Mouse (Mus musculus) liver, embryonic 11.5 days (tissue): Measurements from ENCODE around the gene Smad5. TPM values are rescaled to one million over a fixed set of nuclear protein-coding genes. Genes with fewer than 3 reads are reported as not detected.

Source experiments
- ATAC-seq: fragments of 200-750 bp; cut with Nextera tagmentation; replicated peaks from 2 replicates; pipeline ENCODE4 v1.8.0; 2017; ENCODE audit warnings: moderate number of reproducible peaks, mild to moderate bottlenecking, moderate TSS enrichment, moderate library complexity; ENCODE audit not compliant: low FRiP score
- DNase-seq: peaks from one replicate; pipeline ENCODE4 v3.0.0-alpha.2; 2017; ENCODE audit warnings: low spot score
- H3K27ac ChIP-seq: fragments of 300-500 bp; sonication (generic); 2 replicates; pipeline ENCODE4 v1.5.1; 2014; ENCODE audit warnings: mild to moderate bottlenecking, low read depth, low read length, control low read depth
- H3K27me3 ChIP-seq: fragments of 300-500 bp; sonication (generic); replicated peaks from 2 replicates; pipeline ENCODE4 v1.6.1; 2014; ENCODE audit warnings: low read length, mixed read lengths; ENCODE audit not compliant: control insufficient read depth, insufficient read depth
- H3K36me3 ChIP-seq: fragments of 300-500 bp; sonication (generic); 2 replicates; pipeline ENCODE4 v1.6.1; 2014; ENCODE audit warnings: mild to moderate bottlenecking, low read length, moderate library complexity, mixed read lengths; ENCODE audit not compliant: control insufficient read depth, insufficient read depth
- H3K4me1 ChIP-seq: fragments of 300-500 bp; sonication (generic); replicated peaks from 2 replicates; pipeline ENCODE4 v1.6.1; 2014; ENCODE audit warnings: low read length, mixed read lengths; ENCODE audit not compliant: control insufficient read depth, insufficient read depth
- H3K4me2 ChIP-seq: fragments of 300-500 bp; sonication (generic); 2 replicates; pipeline ENCODE4 v1.6.1; 2014; ENCODE audit warnings: mild to moderate bottlenecking, control low read depth, moderate library complexity
- H3K4me3 ChIP-seq: fragments of 300-500 bp; sonication (generic); 2 replicates; pipeline ENCODE4 v1.5.1; 2014; ENCODE audit warnings: low read depth, low read length, control low read depth
- H3K9ac ChIP-seq: fragments of 300-500 bp; sonication (generic); 2 replicates; pipeline ENCODE4 v1.6.1; 2014; ENCODE audit warnings: low read depth, low read length, control low read depth
- H3K9me3 ChIP-seq: fragments of 300-500 bp; sonication (generic); 2 replicates; pipeline ENCODE4 v1.6.1; 2016; ENCODE audit warnings: low read length, inconsistent platforms, mixed read lengths; ENCODE audit not compliant: control insufficient read depth
- WGBS: fragments of 180-500 bp; shearing (Covaris S2); extraction: QIAGEN DNeasy Blood & Tissue Kit; methylation state at CpG from one replicate; pipeline ENCODE4 v1.1.7; 2014; 5-methylcytosine and 5-hydroxymethylcytosine counted together
- polyA plus RNA-seq: library from polyadenylated mRNA; unstranded; fragments of >200 nt; fragmentation: Nextera tagmentation; extraction: Ambion mirVana; gene quantifications from 2 replicates; pipeline ENCODE4 v1.2.1, GENCODE M21; 2014

Smad5 gene
- 16.8 and 18.5 TPM in 2 replicates for polyA plus RNA-seq

DNA sequence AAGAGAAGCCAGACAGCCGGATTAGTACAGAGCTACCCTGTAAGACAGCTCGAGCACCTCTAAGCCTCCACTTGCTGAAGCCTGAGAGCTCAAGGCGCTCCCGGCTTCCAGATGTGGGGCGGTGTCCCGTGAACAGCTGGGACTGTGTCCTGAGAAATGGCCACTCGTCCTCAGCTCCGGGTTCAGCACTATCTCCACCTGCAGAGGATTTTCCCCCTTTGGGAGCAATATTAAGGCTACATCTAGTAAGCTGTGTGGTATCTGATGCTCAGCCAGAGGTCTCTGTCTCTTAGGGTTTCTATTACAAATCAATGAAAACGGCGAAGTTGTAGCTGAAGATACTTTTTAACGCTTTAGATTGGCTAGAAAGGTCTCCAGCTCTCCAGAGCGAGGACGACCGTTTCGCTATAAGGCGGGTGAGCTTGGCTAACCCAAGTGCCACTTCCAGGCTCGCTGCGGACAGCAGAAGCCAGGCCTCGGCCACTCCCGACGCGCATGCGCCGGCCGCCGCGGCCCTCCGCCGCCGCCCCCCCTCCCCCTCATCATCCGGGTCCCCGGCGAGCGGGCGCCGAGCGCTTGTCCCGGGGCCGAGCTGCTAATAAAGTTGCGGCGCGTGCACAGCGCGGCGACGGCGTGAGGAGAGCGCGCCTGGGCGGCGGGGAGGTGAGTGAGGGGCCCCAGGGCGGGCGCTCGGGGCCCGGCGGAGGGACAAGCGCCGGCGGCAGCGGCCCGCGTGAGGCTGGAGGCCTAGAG is at the start of gene Smad5:
Gene Smad5 (plus strand): TSS at position 542 of the 753 bp plus-strand sequence.
- Histone ChIP-seq H3K9ac (peak within 1 kb of the TSS; percentile 94), H3K4me2 (peak within 1 kb of the TSS; percentile 82), H3K4me1 (peaks cover 17% of the 10 kb centered on the region), H3K9me3 (no peaks in the 10 kb centered on the region), H3K4me3 (peak within 1 kb of the TSS; percentile 78), H3K27me3 (no peaks in the 10 kb centered on the region), H3K27ac (peak within 1 kb of the TSS; percentile 99), H3K36me3 (no peaks in the 10 kb centered on the region)
- DNase-seq (peak; percentile 94), ATAC-seq (peak; percentile 79)
- 4% methylated on average over 61 of the region's 62 CpGs for WGBS

DNA sequence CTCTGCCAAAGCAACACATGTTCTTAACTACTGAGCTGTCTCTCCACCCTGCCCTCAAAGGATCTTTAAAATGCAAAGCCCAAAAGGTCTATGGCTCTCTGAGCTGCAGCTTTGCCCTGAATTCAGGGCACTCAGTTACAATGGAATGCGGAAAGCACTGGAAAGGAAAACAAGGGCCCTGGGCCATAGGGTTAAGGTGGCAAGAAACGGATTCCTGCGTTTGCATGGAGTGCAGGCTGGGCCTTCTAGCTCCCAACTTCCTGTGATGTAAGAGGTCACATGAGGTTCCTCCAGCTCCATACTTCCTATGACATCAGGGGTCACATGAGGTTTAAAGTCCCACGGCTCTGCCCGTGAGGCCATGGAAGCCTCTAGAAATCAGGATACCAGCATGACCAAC is 48.6 kb upstream of the Smad5 start:
- H3K36me3 ChIP-seq: no peaks in the 10 kb centered on the region
- no peak overlapping the region for H3K27ac ChIP-seq
- ATAC-seq: no peak
- no peak overlapping the region for H3K4me2 ChIP-seq
- no peak overlapping the region for H3K4me3 ChIP-seq
- WGBS: 83% methylated on average over 5 of the region's 5 CpGs
- no peaks in the 10 kb centered on the region; the same call in 1 of the 2 replicates for H3K4me1 ChIP-seq
- no peaks in the 10 kb centered on the region for H3K27me3 ChIP-seq
- H3K9ac ChIP-seq: no peak overlapping the region
- no peaks in the 10 kb centered on the region for H3K9me3 ChIP-seq
- no peak for DNase-seq

DNA sequence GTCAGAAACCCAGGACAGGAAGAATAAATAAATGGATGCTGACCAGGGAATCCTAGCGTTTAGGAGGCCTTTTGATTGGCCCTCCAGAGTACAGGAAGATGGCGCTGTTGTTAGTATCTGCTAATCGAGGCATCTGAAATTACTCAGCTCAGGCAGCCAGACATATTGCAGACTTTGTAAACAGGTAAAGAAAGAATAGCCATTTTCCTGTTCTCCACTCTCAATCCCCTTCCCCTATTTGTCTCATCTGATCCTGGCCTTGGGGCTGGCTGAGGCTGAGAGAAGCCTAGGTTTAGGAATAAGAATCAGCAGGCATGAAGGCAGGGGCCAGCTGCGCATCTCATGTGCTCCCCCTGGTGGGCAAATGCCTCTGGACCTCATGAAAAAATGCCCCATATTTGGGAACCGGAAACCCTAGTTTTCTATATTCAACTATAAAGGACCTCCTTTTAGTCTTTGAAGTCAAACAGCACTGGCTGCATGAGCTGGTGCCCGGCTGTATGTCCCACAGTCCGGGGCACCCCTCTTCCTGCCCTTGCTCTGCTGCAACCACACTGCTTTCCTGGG is 44.8 kb upstream of the Smad5 start:
- Histone ChIP-seq H3K4me1 (no peaks in the 10 kb centered on the region; the same call in 1 of the 2 replicates), H3K27ac (no peak overlapping the region), H3K27me3 (no peaks in the 10 kb centered on the region), H3K36me3 (no peaks in the 10 kb centered on the region), H3K9ac (no peak overlapping the region), H3K9me3 (no peaks in the 10 kb centered on the region), H3K4me2 (no peak overlapping the region), H3K4me3 (no peak overlapping the region)
- ATAC-seq (no peak), DNase-seq (peak; percentile 59)
- WGBS: 39% methylated on average over 7 of the region's 7 CpGs

DNA sequence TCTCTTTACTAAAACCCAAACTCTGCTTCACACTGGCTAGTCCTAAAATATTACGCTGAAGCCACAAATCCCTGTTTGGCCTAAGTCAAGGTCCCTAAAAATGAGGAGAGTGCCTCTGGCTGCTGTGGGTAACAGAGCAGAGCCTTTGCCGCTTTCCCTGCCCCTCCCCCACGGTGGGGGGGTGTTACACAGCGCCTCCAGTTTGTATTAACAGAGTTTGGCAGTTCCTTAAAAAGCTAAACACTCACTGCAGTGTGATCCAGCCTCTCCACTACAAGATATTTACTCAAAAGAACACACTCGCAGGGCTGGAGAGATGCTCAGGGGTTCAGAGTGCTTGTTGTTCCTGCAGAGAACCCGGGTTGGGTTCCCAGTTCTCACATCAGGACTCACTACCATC is 43.9 kb upstream of the Smad5 start:
- WGBS: 64% methylated on average over 6 of the region's 6 CpGs
- Histone ChIP-seq H3K9me3 (no peaks in the 10 kb centered on the region), H3K4me1 (no peaks in the 10 kb centered on the region; the same call in 1 of the 2 replicates), H3K9ac (no peak overlapping the region), H3K36me3 (no peaks in the 10 kb centered on the region), H3K4me2 (no peak overlapping the region), H3K27me3 (no peaks in the 10 kb centered on the region), H3K4me3 (no peak overlapping the region), H3K27ac (no peak overlapping the region)
- ATAC-seq (no peak), DNase-seq (no peak)

DNA sequence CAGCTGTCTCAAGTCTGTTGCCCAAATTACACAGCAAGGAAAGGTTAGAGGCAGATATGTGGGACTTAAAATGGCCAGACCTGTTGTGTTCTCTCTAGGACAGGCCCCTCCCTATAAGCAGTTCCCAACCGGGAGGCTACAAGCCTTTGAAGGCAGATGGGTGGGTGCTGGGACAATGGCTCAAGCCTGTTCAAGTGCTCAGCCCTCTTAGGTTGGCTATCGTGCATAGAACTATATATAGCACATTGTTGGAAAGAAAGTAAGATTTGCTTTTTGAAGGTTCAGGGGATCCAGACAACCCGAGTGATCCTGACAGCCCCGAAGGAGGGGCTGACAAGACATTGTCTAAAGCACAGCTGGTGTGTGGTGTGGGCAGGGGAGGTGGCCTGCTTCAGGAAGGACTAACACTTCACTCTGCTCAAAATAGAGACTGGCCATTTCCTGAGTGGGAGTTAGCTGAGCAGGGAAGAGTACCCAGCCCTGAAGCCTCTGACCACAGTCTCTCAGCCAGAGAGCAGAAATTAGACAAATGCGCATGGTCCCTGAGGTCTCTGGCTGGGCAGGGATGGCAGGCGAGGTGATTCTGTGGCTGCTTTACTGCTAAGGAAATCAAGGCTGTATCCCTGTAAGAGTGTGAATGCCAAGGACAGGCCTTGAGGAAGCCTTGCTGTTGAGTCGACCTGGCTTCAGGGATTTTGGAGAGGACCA is 40.7 kb upstream of the Smad5 start:
- H3K4me3 ChIP-seq: no peak overlapping the region
- 40% methylated on average over 7 of the region's 7 CpGs for WGBS
- no peaks in the 10 kb centered on the region; the same call in 1 of the 2 replicates for H3K4me1 ChIP-seq
- DNase-seq (no peak), ATAC-seq (no peak)
- no peak overlapping the region for H3K4me2 ChIP-seq
- no peaks in the 10 kb centered on the region for H3K27me3 ChIP-seq
- no peaks in the 10 kb centered on the region for H3K9me3 ChIP-seq
- H3K9ac ChIP-seq: no peak overlapping the region
- H3K36me3 ChIP-seq: no peaks in the 10 kb centered on the region
- no peak overlapping the region for H3K27ac ChIP-seq

DNA sequence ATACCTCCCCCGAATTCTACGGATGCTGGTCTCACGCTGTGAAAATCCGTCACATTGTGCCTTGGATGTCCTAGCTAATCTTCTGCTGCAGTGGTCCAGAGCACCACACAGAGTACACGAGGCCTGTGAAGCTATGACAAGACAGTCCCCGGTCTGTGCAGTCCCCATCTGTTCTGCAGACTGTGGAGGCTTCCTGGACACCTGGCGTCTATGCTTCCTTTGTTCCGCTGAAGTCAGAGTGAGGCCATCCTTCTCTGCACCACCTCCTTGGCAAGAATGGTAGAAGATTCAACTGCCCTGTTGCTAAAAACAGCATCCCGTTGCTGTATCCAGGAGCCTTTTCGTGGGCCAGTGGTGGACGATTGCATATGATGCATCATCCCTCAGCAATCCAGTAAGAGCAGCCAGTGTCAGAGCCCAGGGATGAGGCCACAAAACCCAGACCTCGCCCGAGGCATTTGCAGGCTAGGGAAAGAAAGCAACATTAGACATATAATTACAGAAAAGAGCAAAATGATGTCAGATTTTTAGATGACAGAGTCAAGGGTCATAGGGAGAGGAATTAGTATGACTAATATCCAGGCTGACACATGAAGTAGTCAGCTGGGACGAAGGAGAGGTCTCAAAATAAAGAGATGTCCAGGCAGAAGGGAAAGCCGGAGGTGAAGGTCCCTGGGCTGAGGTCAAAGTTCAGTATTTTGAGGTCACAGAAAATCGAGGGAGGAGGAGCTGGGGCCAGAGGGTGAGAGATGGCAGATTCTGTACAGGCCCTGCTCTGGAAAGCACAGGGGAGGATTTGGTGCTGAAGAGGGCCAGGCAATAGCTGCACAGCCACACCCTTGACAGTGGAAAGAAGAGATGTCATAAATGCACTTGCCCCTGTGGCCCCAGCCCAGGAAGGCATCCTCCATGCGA is 38.3 kb upstream of the Smad5 start:
- no peak overlapping the region for H3K4me2 ChIP-seq
- H3K27ac ChIP-seq: no peak overlapping the region
- H3K9me3 ChIP-seq: no peaks in the 10 kb centered on the region
- H3K27me3 ChIP-seq: no peaks in the 10 kb centered on the region
- 72% methylated on average over 17 of the region's 17 CpGs for WGBS
- H3K4me1 ChIP-seq: no peaks in the 10 kb centered on the region; the same call in 1 of the 2 replicates
- H3K36me3 ChIP-seq: no peaks in the 10 kb centered on the region
- no peak overlapping the region for H3K4me3 ChIP-seq
- H3K9ac ChIP-seq: no peak overlapping the region
- DNase-seq: no peak
- ATAC-seq: no peak

DNA sequence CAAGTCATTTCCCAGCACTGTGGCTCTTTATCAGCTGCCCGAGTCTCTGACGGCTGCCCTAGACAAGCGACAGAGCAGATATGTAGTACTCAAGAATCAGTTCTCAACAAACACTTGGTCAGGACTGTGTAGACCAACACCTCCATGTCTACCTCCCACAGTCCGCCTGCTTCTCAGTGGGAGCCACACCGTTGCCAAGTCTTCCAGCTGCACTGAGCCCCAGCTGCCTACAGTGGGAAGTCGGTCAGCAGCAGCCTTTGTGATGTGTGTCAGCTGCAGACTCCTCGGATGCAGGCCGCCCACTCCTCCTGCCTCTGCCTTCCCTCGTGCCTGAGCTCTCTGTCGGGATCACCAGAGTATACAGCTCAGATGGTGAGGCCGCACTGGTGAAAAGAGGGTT is 31.6 kb upstream of the Smad5 start:
- 64% methylated on average over 11 of the region's 11 CpGs for WGBS
- ATAC-seq (no peak), DNase-seq (no peak)
- H3K4me3 ChIP-seq: no peak overlapping the region
- H3K27ac ChIP-seq: no peak overlapping the region
- no peak overlapping the region for H3K9ac ChIP-seq
- H3K36me3 ChIP-seq: no peaks in the 10 kb centered on the region
- no peaks in the 10 kb centered on the region for H3K27me3 ChIP-seq
- H3K4me1 ChIP-seq: no peaks in the 10 kb centered on the region
- H3K9me3 ChIP-seq: no peaks in the 10 kb centered on the region
- no peak overlapping the region for H3K4me2 ChIP-seq

DNA sequence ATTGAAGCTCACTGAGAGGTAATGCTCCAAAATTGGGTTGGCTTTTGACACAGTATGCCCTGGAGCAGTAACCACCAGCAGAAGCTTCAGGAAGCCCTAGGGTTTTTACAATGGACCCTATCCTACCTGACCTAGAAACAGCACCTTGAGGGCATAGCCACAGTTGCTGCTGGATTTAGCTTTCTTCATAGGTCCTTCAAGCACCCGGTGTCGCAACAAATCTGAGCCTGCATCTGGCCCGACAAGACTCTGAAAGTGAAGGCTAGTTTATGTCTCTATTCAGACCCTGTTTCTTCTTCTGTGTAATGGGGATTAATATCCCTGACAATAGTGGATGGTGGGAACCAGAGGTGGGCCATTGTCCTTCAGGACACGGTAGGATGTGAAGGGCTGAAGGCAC is 25.1 kb upstream of the Smad5 start:
- Histone ChIP-seq H3K9ac (no peak overlapping the region), H3K27ac (no peak overlapping the region), H3K27me3 (no peaks in the 10 kb centered on the region), H3K36me3 (no peaks in the 10 kb centered on the region), H3K9me3 (no peaks in the 10 kb centered on the region), H3K4me1 (peaks cover 5% of the 10 kb centered on the region; the same call in 1 of the 2 replicates), H3K4me2 (no peak overlapping the region), H3K4me3 (no peak overlapping the region)
- WGBS: 75% methylated on average over 4 of the region's 4 CpGs
- ATAC-seq: no peak
- DNase-seq: no peak
